Mouse (Mus musculus) thymus, postnatal 10 days (tissue): ENCODE measurements around the gene Txnl4b.
A peak's percentile ranks its signal among the peaks of the same experiment; 100 is the strongest.

Experiments
- DNase-seq, 2 experiments: peaks; one replicate each; pipeline ENCODE4 v3.0.0; 2021; ENCODE audit warnings: low spot score in 2 of 2

Txnl4b gene

DNA sequence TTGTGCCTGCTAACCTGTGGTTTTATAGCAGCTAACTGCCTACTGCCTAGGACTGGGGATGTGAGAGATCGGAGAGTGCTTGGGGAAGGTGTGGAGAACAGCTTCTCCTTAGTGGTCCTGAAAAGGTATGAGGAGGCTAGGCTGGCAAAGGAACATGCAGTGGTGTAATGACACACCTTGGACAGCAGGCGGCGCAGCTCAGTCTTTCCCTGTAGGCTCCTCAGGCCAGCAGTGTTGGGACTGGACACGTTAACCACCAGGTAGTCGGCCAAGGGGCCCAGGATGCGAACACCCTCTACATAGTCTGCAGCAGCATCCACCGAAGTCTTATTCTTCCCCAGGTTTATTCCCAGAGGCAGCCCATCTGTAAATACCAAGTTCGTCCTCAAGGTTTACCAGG, 30.2 kb downstream of the Txnl4b start:
- DNase-seq: peak in 1 of 2 experiments; percentile 63

DNA sequence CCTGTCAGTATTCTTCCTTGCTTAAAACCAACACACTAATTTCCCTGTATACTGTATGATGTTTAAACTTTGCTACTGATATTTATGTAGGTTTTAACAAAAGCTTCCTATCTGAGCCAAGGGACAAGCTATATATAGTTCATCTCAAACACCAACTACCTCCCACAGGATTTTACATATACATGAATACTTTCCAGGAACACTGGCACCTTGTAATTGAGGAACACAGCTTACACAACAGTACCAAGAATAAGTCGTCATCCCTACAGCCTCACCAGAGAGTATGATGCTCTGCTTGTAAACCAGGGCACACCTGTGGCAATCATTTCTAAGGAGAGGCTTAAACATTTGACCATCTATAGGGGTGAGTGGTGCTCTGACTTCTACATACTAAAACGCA, 41.0 kb downstream of the Txnl4b start:
- DNase-seq: no peak

GRCm38 (mm10) chr8:109607650-109608049, 42.0 kb downstream of the Txnl4b start:
- DNase-seq: no peak

- peak; percentile 94 to 95 for DNase-seq
These were observed 42.8 kb downstream of the Txnl4b start, which contains the start of gene Dhodh for GRCm38 (mm10) chr8:109608271-109609152. TSS of gene Dhodh (minus strand) at chr8:109608673.

GRCm38 (mm10) chr8:109609153-109609502, 43.4 kb downstream of the Txnl4b start:
- DNase-seq: no peak

- no peak for DNase-seq
These were observed 48.8 kb downstream of the Txnl4b start, which contains the start of gene Pkd1l3 for GRCm38 (mm10) chr8:109614243-109615210. TSS of gene Pkd1l3 (plus strand) at chr8:109614517.

DNA sequence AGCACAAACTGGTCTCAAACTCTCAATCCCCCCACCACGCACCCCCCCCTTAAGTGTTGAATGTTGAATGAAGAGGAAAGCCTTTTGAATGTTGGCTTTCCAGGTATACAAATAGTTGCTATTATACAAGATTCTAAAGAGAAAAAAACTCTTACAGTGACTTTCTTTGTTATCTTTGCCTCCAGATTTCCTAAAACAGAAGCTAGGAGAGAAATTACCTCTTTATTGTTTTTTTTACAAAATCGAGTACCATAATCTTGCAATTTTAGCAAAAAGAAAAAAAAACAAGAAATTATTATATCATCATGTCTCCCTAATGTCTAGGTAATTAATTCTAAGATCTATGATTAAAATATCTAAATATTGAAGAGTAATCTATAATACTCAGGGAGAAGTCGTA, 49.9 kb downstream of the Txnl4b start:
- DNase-seq: no peak
